19 mouse cellular contexts compared by ENCODE assay signal in genomic region chr17:48595418-48595963, GRCm38 (mm10).
DNase-seq lines count a peak whose midpoint lies in the region; ATAC-seq and TF ChIP-seq lines count a peak whose summit lies in the region.
"Had no signal": no experiment of that assay in that cellular context is flagged by ENCODE, and none has a peak within 500 bp of the region (broad histone marks: within the 10 kb centered on the region; RNA-seq: fewer than 3 reads in every experiment).

No protein-coding gene starts in this region.

- no peak for DNase-seq in forebrain, postnatal 0 days
- DNase-seq in lung, postnatal 0 days (ENCODE audit: low spot score), result no peak
- DNase-seq in lung, postnatal 25 days (ENCODE audit: low spot score), result no peak
- DNase-seq in cerebellum, adult 2 months, result peak in 1 of 2 experiments; percentile 60
- DNase-seq in spleen, postnatal 4 days (ENCODE audit: low spot score in 2 of 2), result no peak
- DNase-seq in thymus, postnatal 36 days, result no peak
- DNase-seq: adrenal gland, adult 2 months; heart, postnatal 14 days; kidney, postnatal 14 days; retina, postnatal 1 day; thymus, postnatal 25 days had no signal

- no peaks in the 10 kb centered on the region for H3K27me3 ChIP-seq in forebrain, postnatal 0 days (ENCODE audit: insufficient read depth, low read length)
- no peaks in the 10 kb centered on the region for H3K27me3 ChIP-seq in forebrain, embryonic 15.5 days
- no peaks in the 10 kb centered on the region for H3K27me3 ChIP-seq in lung, postnatal 0 days (replicated peaks; ENCODE audit: insufficient read depth, low read length)
- no peaks in the 10 kb centered on the region for H3K27me3 ChIP-seq in cerebellum, adult 2 months (ENCODE audit: control insufficient read depth, insufficient read depth, low read length)
- H3K27me3 ChIP-seq: CH12.LX; hindbrain, embryonic 12.5 days; intestine, embryonic 15.5 days; liver, embryonic 12.5 days had no signal

- no peak for ATAC-seq in forebrain, postnatal 0 days
- no peak for ATAC-seq in forebrain, embryonic 15.5 days (replicated peaks)
- ATAC-seq in lung, postnatal 0 days, result no peak
- ATAC-seq in megakaryocyte progenitor cell, adult 5-6 weeks (replicated peaks; ENCODE audit: poor library complexity), result peak; percentile 60
- ATAC-seq: intestine, embryonic 15.5 days; liver, embryonic 12.5 days had no signal

- TF ChIP-seq POLR2A in cerebellum, adult 2 months (IDR thresholded peaks at IDR 0.05; ENCODE audit: borderline replicate concordance, insufficient read depth, low read length), result no peak

- no peak overlapping the region for H3K27ac ChIP-seq in forebrain, postnatal 0 days (ENCODE audit: low read depth, low read length)
- no peak overlapping the region for H3K27ac ChIP-seq in forebrain, embryonic 15.5 days (replicated peaks)
- H3K27ac ChIP-seq in lung, postnatal 0 days (ENCODE audit: low read length), result no peak overlapping the region
- H3K27ac ChIP-seq in cerebellum, adult 2 months (ENCODE audit: insufficient read depth, low read length), result peak overlapping the region; percentile 49; the same call in 1 of the 2 replicates
- H3K27ac ChIP-seq: embryonic facial prominence, embryonic 10.5 days; hindbrain, embryonic 12.5 days; intestine, embryonic 15.5 days; liver, embryonic 12.5 days had no signal

- no peak overlapping the region for H3K4me3 ChIP-seq in forebrain, postnatal 0 days (ENCODE audit: low read depth, low read length)
- no peak overlapping the region for H3K4me3 ChIP-seq in forebrain, embryonic 15.5 days
- H3K4me3 ChIP-seq in lung, postnatal 0 days (ENCODE audit: low read depth, low read length), result no peak overlapping the region
- H3K4me3 ChIP-seq in cerebellum, adult 2 months (replicated peaks; ENCODE audit: insufficient read depth, low read depth, low read length), result no peak overlapping the region
- H3K4me3 ChIP-seq: embryonic facial prominence, embryonic 10.5 days; hindbrain, embryonic 12.5 days; intestine, embryonic 15.5 days; liver, embryonic 12.5 days had no signal

- TF ChIP-seq CTCF in forebrain, postnatal 0 days (IDR thresholded peaks at IDR 0.05; ENCODE audit: low read depth), result peak; percentile 33; the same call in 1 of the 2 replicates
- peak; percentile 21; the same call in 1 of the 2 replicates for TF ChIP-seq CTCF in lung, postnatal 0 days (IDR thresholded peaks at IDR 0.05)
- TF ChIP-seq CTCF in cerebellum, adult 2 months (IDR thresholded peaks at IDR 0.05; ENCODE audit: borderline replicate concordance, insufficient read depth, low read depth, low read length), result peak; percentile 55; the same call in 1 of the 2 replicates

- no peaks in the 10 kb centered on the region for H3K4me1 ChIP-seq in forebrain, postnatal 0 days (ENCODE audit: insufficient read depth)
- H3K4me1 ChIP-seq in forebrain, embryonic 15.5 days, result no peaks in the 10 kb centered on the region
- H3K4me1 ChIP-seq in lung, postnatal 0 days (ENCODE audit: insufficient read depth, low read depth, low read length), result no peaks in the 10 kb centered on the region
- H3K4me1 ChIP-seq in cerebellum, adult 2 months (ENCODE audit: control insufficient read depth, insufficient read depth, low read length), result peaks cover 28% of the 10 kb centered on the region
- H3K4me1 ChIP-seq: hindbrain, embryonic 12.5 days; intestine, embryonic 15.5 days; liver, embryonic 12.5 days had no signal

- 71% methylated on average over 10 of the region's 10 CpGs for WGBS in forebrain, postnatal 0 days
- WGBS in forebrain, embryonic 15.5 days, result 76% methylated on average over 10 of the region's 10 CpGs
- 76% methylated on average over 10 of the region's 10 CpGs for WGBS in lung, postnatal 0 days
- 28% methylated on average over 10 of the region's 10 CpGs for WGBS in cerebellum, adult 2 months

- H3K4me2 ChIP-seq in forebrain, postnatal 0 days (ENCODE audit: low read depth), result no peak overlapping the region
- H3K4me2 ChIP-seq in forebrain, embryonic 15.5 days (replicated peaks), result no peak overlapping the region
- H3K4me2 ChIP-seq in lung, postnatal 0 days (replicated peaks; ENCODE audit: low read depth, low read length), result no peak overlapping the region
- H3K4me2 ChIP-seq: heart, embryonic 11.5 days; hindbrain, embryonic 12.5 days; intestine, embryonic 15.5 days; liver, embryonic 12.5 days had no signal

- H3K9ac ChIP-seq in forebrain, postnatal 0 days, result no peak overlapping the region
- H3K9ac ChIP-seq in forebrain, embryonic 15.5 days (replicated peaks), result no peak overlapping the region
- no peak overlapping the region for H3K9ac ChIP-seq in lung, postnatal 0 days (replicated peaks; ENCODE audit: low read depth)
- H3K9ac ChIP-seq: hindbrain, embryonic 12.5 days; intestine, embryonic 15.5 days; liver, embryonic 12.5 days had no signal

- no peaks in the 10 kb centered on the region for H3K36me3 ChIP-seq in forebrain, postnatal 0 days (ENCODE audit: insufficient read depth)
- H3K36me3 ChIP-seq in forebrain, embryonic 15.5 days, result no peaks in the 10 kb centered on the region
- H3K36me3 ChIP-seq in lung, postnatal 0 days (ENCODE audit: insufficient read depth, low read length), result no peaks in the 10 kb centered on the region
- H3K36me3 ChIP-seq: embryonic facial prominence, embryonic 10.5 days; hindbrain, embryonic 12.5 days; intestine, embryonic 15.5 days; liver, embryonic 12.5 days had no signal

- H3K9me3 ChIP-seq in forebrain, postnatal 0 days (ENCODE audit: low read length), result no peaks in the 10 kb centered on the region
- no peaks in the 10 kb centered on the region for H3K9me3 ChIP-seq in forebrain, embryonic 15.5 days
- H3K9me3 ChIP-seq in lung, postnatal 0 days (ENCODE audit: low read length), result no peaks in the 10 kb centered on the region
- H3K9me3 ChIP-seq: embryonic facial prominence, embryonic 10.5 days; hindbrain, embryonic 12.5 days; intestine, embryonic 15.5 days had no signal

- TF ChIP-seq EP300 in lung, postnatal 0 days (IDR thresholded peaks at IDR 0.05), result no peak
